Mouse (Mus musculus): ENCODE measurements around the gene Kitl.

- TF ChIP-seq POLR2A (IDR thresholded peaks at IDR 0.05; ENCODE audit: low read depth, low read length) (no peak), CTCF (conservative IDR thresholded peaks at IDR 0.05; ENCODE audit: insufficient read depth, insufficient read length, low read depth, low read length) (no peak)
Measured at GRCm38 (mm10) chr10:100038342-100038898, 23.0 kb downstream of the Kitl start.

Measured in kidney, adult 2 months (tissue).